Mouse (Mus musculus) lung, embryonic 15.5 days (tissue): ENCODE results near the gene Rpl27a. TPM values are rescaled to one million over a fixed set of nuclear protein-coding genes. Genes with fewer than 3 reads are reported as not detected.

Source experiments
- ATAC-seq: fragments of 200-750 bp; cut with Nextera tagmentation; 2 replicates; pipeline ENCODE4 v1.8.0; 2017; ENCODE audit warnings: moderate number of reproducible peaks, borderline replicate concordance; ENCODE audit not compliant: low FRiP score, low TSS enrichment; ENCODE audit errors: extremely low read depth
- H3K27ac ChIP-seq: fragments of 300-500 bp; sonication (generic); 2 replicates; pipeline ENCODE4 v1.5.1; 2015; ENCODE audit warnings: moderate library complexity, mild to moderate bottlenecking, inconsistent platforms
- H3K27me3 ChIP-seq: fragments of 300-500 bp; sonication (generic); 2 replicates; pipeline ENCODE4 v1.6.1; 2015; ENCODE audit warnings: inconsistent platforms
- H3K36me3 ChIP-seq: fragments of 300-500 bp; sonication (generic); 2 replicates; pipeline ENCODE4 v1.6.1; 2015; ENCODE audit warnings: inconsistent platforms
- H3K4me1 ChIP-seq: fragments of 300-500 bp; sonication (generic); 2 replicates; pipeline ENCODE4 v1.6.1; 2015; ENCODE audit warnings: inconsistent platforms
- H3K4me2 ChIP-seq: fragments of 300-500 bp; sonication (generic); 2 replicates; pipeline ENCODE4 v1.6.1; 2015; ENCODE audit warnings: inconsistent platforms, mild to moderate bottlenecking, moderate library complexity
- H3K4me3 ChIP-seq: fragments of 300-500 bp; sonication (generic); 2 replicates; pipeline ENCODE4 v1.5.1; 2015; ENCODE audit warnings: mild to moderate bottlenecking, inconsistent platforms
- H3K9ac ChIP-seq: fragments of 300-500 bp; sonication (generic); 2 replicates; pipeline ENCODE4 v1.6.1; 2015; ENCODE audit warnings: inconsistent platforms
- H3K9me3 ChIP-seq: fragments of 300-500 bp; sonication (generic); 2 replicates; pipeline ENCODE4 v1.6.1; 2016; ENCODE audit warnings: inconsistent platforms
- WGBS: fragments of 180-500 bp; shearing (Covaris S2); methylation state at CpG from one replicate; pipeline ENCODE4 v1.1.7; 2015; 5-methylcytosine and 5-hydroxymethylcytosine counted together
- polyA plus RNA-seq: library from polyadenylated mRNA; unstranded; fragments of >200 nt; fragmentation: Nextera tagmentation; extraction: Ambion mirVana; gene quantifications from 2 replicates; pipeline ENCODE4 v1.2.1, GENCODE M21; 2015

The Rpl27a gene
- polyA plus RNA-seq, 1 experiment from 2014 or later = 136 TPM

DNA sequence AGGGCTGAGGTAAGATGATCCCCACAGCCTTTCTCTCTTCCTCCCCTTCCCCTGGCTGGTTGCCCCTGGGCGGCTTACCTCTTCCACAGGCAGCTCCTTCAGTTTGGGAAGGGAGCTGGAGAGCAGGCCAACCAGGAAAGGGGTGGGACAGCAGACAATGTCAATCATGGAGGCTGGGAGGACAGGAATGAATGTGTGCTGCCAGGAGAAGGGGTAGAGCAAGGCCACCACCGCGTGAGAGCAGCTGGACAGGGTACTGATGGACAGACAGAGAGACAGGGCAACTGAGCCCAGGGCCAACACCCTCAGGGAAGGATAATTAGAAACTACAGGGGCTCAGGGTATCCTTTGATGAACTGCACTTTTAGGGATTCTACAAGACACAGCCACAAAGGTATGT lies 8.6 kb downstream of the Rpl27a start:
- 57% methylated on average over 3 of the region's 3 CpGs for WGBS
- peaks cover 9% of the 10 kb centered on the region; the same call in 1 of the 2 replicates for H3K4me1 ChIP-seq
- no peaks in the 10 kb centered on the region for H3K27me3 ChIP-seq
- H3K27ac ChIP-seq = no peak overlapping the region
- no peak overlapping the region for H3K4me2 ChIP-seq
- H3K4me3 ChIP-seq = no peak overlapping the region
- no peaks in the 10 kb centered on the region for H3K9me3 ChIP-seq
- H3K36me3 ChIP-seq = peaks cover 85% of the 10 kb centered on the region
- no peak overlapping the region for H3K9ac ChIP-seq
- no peak for ATAC-seq

DNA sequence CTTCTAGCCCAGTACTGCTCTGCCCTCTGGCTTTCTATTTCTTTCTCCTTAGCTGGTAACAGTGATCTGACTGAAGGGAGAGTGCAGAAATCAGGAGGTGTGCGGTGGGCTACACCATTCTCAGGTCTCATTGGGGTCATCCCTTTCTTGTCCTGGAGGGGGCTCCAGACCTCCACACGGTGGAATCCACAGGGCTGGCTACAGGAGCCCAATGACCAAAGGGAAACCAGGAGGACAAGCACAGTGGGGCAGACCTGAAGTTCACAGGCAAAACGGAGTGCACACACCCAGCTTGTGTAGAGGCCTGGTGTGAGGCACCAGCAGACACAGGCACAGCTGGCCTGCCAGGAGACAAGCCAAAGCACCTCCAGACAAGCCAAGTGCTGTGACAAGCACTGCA lies 9.4 kb downstream of the Rpl27a start:
- Histone ChIP-seq H3K4me2 (no peak overlapping the region), H3K9me3 (no peaks in the 10 kb centered on the region), H3K27me3 (no peaks in the 10 kb centered on the region), H3K4me3 (no peak overlapping the region), H3K36me3 (peaks cover 85% of the 10 kb centered on the region), H3K9ac (no peak overlapping the region), H3K4me1 (0 out of 2 replicates have a peak, but pooled peaks cover 13% of the 10 kb centered on the region), H3K27ac (0 out of 2 replicates have a peak overlapping the region, but pooled peaks have one; percentile 37)
- ATAC-seq = peak; percentile 22
- WGBS = 16% methylated on average over 3 of the region's 3 CpGs

DNA sequence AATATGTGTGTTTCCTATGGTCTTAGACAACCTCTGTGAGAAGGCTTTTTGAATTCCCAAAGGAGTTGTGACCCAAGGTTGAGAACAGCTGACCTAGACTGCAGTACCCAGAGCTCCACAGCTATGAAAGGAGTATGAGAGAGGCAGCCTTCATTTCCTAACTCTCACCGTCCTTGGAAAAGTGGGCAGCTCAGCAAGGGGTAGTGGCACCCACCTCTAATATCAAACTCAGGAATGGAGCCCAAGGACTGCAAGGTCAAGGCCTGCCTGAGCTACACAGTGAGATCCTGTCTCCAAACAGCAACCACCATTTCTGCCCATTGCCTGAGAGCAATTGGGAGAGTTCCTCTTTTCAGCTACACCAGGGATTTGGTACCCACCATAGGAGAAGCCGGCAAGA lies 10.8 kb downstream of the Rpl27a start:
- Histone ChIP-seq H3K4me2 (no peak overlapping the region), H3K4me1 (0 out of 2 replicates have a peak, but pooled peaks cover 13% of the 10 kb centered on the region), H3K27me3 (no peaks in the 10 kb centered on the region), H3K4me3 (no peak overlapping the region), H3K27ac (no peak overlapping the region), H3K36me3 (peaks cover 84% of the 10 kb centered on the region), H3K9ac (no peak overlapping the region), H3K9me3 (no peaks in the 10 kb centered on the region)
- ATAC-seq = no peak
- WGBS = 78% methylated on average over 2 of the region's 2 CpGs

DNA sequence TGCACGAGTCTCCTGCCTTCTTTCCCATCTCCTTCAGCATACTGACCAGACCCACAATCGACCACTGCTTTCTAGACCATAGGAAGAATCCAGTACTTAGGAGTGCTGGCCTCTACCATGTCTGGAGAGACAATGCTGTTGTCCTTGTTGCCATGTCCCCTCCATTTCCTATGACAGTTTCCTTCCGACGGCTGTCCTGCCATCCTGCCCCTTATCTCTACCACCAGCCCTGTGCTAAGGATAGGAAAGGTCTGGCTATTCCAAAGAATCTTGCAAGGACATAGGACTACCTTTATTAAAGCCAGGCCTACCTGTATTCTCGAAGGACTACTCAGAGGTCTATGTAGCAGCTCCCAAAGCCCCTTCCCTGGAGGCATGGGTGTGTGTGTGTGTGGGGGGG lies 12.6 kb downstream of the Rpl27a start:
- ATAC-seq = no peak
- H3K27me3 ChIP-seq = no peaks in the 10 kb centered on the region
- H3K27ac ChIP-seq = 0 out of 2 replicates have a peak overlapping the region, but pooled peaks have one; percentile 35
- no peak overlapping the region for H3K4me3 ChIP-seq
- H3K4me2 ChIP-seq = no peak overlapping the region
- H3K9ac ChIP-seq = no peak overlapping the region
- WGBS = 62% methylated on average over 5 of the region's 5 CpGs
- H3K9me3 ChIP-seq = no peaks in the 10 kb centered on the region
- peaks cover 78% of the 10 kb centered on the region for H3K36me3 ChIP-seq
- peaks cover 21% of the 10 kb centered on the region; the same call in 1 of the 2 replicates for H3K4me1 ChIP-seq

DNA sequence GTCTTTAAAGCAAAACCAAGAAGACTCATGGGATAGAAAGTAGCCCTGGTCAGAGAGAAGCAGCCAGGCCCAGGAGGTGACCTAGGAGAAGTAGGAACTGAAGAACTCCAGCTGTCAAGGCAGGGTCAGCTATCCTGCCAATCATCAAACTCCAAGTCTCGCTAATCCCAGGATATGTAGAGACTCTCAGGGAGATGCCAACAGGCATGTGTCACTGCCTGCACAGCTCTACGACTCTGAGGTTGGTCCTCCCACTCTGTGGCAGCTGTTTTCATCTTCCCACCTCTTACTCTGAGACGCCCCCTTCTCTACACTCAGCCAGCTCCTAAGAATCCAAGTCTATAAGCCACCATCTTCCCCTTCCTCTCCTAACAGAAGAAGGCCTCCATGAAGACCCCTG lies 13.7 kb downstream of the Rpl27a start:
- H3K9me3 ChIP-seq = no peaks in the 10 kb centered on the region
- H3K4me3 ChIP-seq = no peak overlapping the region
- H3K4me2 ChIP-seq = no peak overlapping the region
- H3K27ac ChIP-seq = peak overlapping the region; percentile 35; the same call in 1 of the 2 replicates
- H3K9ac ChIP-seq = 0 out of 2 replicates have a peak overlapping the region, but pooled peaks have one; percentile 4
- WGBS = 54% methylated on average over 3 of the region's 3 CpGs
- H3K36me3 ChIP-seq = peaks cover 69% of the 10 kb centered on the region
- peaks cover 26% of the 10 kb centered on the region; the same call in 1 of the 2 replicates for H3K4me1 ChIP-seq
- ATAC-seq = no peak
- no peaks in the 10 kb centered on the region for H3K27me3 ChIP-seq

DNA sequence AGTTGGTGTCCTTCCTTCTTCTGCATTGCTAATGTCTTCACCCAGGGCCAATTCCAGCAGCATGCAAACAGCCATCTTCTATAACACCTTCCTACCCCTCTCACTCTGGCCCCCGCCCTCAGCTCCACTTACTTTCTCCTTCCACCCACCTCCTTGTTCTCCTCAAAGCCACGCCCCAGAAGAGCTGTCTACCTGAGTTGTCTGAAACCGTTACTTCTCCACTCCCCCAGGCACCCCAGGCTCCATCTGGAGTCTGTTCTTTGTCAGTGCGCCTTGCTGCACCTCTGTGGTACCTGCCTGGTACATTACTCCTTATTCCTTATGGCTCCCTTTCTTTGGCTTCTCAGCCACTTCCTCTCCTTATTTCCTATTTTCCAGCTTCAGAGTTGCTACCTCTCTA lies 14.2 kb downstream of the Rpl27a start:
- no peak overlapping the region for H3K4me3 ChIP-seq
- H3K4me1 ChIP-seq = peaks cover 26% of the 10 kb centered on the region; the same call in 1 of the 2 replicates
- H3K4me2 ChIP-seq = no peak overlapping the region
- no peaks in the 10 kb centered on the region for H3K27me3 ChIP-seq
- H3K9ac ChIP-seq = no peak overlapping the region
- H3K9me3 ChIP-seq = no peaks in the 10 kb centered on the region
- no peak for ATAC-seq
- 79% methylated on average over 4 of the region's 4 CpGs for WGBS
- H3K36me3 ChIP-seq = peaks cover 67% of the 10 kb centered on the region
- H3K27ac ChIP-seq = no peak overlapping the region

DNA sequence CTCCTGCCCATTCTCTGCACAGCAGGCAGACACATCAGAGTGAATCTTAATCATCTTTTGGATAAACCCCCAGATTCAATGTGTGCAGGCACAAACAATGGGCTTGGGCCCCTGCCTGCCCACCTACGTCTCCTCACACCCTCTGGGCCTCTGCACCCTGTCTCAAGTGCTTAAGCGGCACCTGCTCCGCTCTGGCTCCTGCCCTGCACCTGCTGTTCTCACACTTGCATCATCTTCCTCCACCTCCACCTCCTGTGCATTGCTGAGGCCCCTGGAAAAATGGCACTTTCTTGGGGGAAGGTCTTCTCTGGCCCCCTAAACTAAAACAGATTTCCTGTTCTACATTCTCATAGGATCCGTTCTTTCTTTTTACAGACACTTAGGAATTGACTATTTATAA lies 14.9 kb downstream of the Rpl27a start:
- ATAC-seq = no peak
- Histone ChIP-seq H3K4me2 (no peak overlapping the region), H3K9me3 (no peaks in the 10 kb centered on the region), H3K4me3 (no peak overlapping the region), H3K27me3 (no peaks in the 10 kb centered on the region), H3K27ac (no peak overlapping the region), H3K9ac (no peak overlapping the region), H3K36me3 (peaks cover 68% of the 10 kb centered on the region), H3K4me1 (peaks cover 26% of the 10 kb centered on the region; the same call in 1 of the 2 replicates)
- WGBS = 65% methylated on average over 4 of the region's 4 CpGs

DNA sequence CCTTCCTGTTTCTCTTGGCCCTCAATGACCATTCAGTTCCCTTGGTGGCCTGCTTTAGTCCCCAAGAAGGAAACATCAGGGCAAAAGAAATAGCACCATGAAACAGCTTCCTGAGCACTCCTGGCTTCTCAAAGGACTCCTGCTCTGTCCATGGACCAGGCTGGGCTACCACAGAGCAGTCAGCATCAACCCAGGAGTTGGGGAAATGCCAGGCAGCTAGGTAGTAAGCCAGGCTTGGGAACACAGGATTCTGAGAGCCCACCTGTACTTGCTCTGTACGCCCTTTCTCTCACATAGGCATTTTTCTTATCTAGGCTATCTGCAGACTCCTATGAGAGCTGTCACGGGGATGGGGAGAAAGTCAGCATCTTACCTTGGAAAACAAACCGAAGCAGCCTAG lies 16.0 kb downstream of the Rpl27a start:
- 77% methylated on average over 3 of the region's 3 CpGs for WGBS

DNA sequence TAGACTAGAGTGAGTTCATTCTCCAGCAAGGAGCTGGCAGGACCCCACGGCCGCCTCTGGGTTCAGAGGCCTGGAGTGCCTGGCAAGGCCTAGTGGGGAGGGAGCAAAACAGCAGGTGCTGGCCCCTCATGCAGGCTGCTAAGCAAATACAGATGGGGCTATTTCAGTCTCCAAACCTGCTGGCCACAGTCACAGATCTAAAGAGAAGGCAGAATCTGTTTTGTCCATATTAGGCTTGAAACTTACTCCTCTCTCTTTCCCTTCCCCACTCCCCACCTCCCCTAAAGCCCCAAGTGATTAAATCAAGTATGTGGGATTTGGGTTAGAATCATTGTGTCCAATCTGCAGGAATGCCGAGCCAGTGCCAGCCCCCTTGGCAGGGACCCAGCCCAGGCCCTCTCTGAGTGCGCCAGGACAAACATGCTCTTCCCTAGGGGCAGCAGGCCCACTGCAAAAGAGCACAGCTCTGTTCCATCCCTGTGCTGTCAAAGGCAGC lies 17.6 kb downstream of the Rpl27a start:
- Histone ChIP-seq H3K9me3 (no peaks in the 10 kb centered on the region), H3K4me1 (peaks cover 26% of the 10 kb centered on the region; the same call in 1 of the 2 replicates), H3K4me3 (no peak overlapping the region), H3K27ac (peak overlapping the region; percentile 74), H3K9ac (no peak overlapping the region), H3K36me3 (peaks cover 69% of the 10 kb centered on the region), H3K4me2 (no peak overlapping the region), H3K27me3 (no peaks in the 10 kb centered on the region)
- WGBS = 35% methylated on average over 4 of the region's 4 CpGs
- peak; percentile 77 for ATAC-seq

More for the DNA sequence above, 16.0 kb downstream of the Rpl27a start:
- peaks cover 75% of the 10 kb centered on the region for H3K36me3 ChIP-seq
- H3K4me1 ChIP-seq = peaks cover 26% of the 10 kb centered on the region; the same call in 1 of the 2 replicates
- H3K27me3 ChIP-seq = no peaks in the 10 kb centered on the region
- no peak overlapping the region for H3K27ac ChIP-seq
- no peak overlapping the region for H3K4me3 ChIP-seq
- H3K9ac ChIP-seq = no peak overlapping the region
- H3K4me2 ChIP-seq = no peak overlapping the region
- no peaks in the 10 kb centered on the region for H3K9me3 ChIP-seq
- no peak for ATAC-seq

DNA sequence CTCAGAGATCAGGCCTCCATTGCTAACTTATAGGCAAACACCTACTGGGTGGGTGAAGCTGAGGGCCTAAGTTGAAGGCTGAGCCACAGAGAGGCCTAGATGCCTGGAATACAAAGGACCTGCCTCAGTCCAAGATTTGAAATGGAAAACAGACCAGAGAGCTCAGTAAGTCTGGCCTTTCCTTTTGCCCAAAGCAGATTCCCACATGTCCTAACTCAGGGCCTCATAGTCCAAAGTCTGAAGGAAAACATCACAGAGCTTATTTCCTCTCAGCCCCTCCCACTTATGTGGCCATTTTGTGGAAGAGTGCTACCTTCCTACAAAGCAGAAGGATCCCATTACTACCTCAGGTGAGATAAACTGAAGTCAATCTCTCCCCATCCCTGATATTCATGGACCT lies 22.0 kb downstream of the Rpl27a start:
- no peaks in the 10 kb centered on the region for H3K27me3 ChIP-seq
- H3K9me3 ChIP-seq = no peaks in the 10 kb centered on the region
- ATAC-seq = no peak
- H3K4me1 ChIP-seq = peaks cover 23% of the 10 kb centered on the region
- no peak overlapping the region for H3K4me2 ChIP-seq
- H3K9ac ChIP-seq = no peak overlapping the region
- H3K27ac ChIP-seq = peak overlapping the region; percentile 58
- H3K36me3 ChIP-seq = peaks cover 57% of the 10 kb centered on the region
- no peak overlapping the region for H3K4me3 ChIP-seq

DNA sequence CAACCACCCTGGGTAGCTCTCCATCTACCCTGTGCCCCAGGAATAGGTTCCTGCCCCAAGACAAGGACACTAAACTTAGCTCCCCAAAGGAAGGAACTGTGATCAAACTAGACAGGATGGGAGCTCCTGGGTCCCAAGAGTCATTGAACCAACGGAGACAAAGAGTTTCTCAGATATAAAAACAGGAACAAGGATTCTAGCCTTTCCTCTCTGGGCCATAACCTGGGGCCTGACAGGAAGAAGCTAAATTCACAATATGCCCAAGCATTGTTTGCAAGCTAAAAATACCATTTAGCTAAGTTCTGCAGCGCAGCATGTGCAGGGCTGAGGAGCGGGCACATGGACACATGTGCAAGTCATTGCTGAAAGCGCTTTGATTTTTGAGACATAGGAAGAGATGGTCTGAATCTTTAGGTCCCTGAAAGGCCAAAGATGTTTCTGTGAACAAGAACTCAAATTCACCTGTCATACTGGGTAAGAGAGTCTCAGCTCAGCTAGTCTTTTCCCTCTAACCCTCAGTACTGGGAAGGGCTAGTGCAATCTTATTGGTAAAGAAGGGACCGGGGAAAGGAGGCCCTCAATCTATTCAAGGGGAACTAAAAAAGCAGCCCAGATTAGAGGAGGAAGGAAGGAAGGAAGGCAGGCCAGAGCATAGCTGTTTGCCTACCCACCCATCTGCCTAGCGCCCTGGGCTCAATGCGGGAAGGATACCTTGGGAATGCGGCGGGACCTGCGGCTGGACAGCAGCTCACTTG lies 22.8 kb downstream of the Rpl27a start:
- peak overlapping the region; percentile 58 for H3K27ac ChIP-seq
- H3K9me3 ChIP-seq = no peaks in the 10 kb centered on the region
- no peak overlapping the region for H3K4me2 ChIP-seq
- H3K4me1 ChIP-seq = peaks cover 21% of the 10 kb centered on the region
- no peak overlapping the region for H3K9ac ChIP-seq
- no peaks in the 10 kb centered on the region for H3K27me3 ChIP-seq
- H3K4me3 ChIP-seq = no peak overlapping the region
- no peak for ATAC-seq
- WGBS = 84% methylated on average over 10 of the region's 10 CpGs
- peaks cover 57% of the 10 kb centered on the region for H3K36me3 ChIP-seq

DNA sequence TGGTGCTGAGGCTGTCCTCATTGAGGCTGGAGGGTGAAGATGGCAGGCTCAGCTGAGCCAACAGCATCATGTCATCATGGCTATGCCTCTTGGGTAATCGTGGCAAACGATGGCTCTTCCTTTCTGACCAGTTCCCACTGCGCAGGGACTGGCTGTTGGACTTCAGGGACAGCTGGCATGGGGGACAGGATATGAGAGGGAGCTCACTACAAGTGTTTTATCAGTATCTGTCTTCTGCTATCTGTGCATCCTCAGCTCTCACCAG lies 23.3 kb downstream of the Rpl27a start:
- H3K9me3 ChIP-seq = no peaks in the 10 kb centered on the region
- H3K4me3 ChIP-seq = no peak overlapping the region
- no peak overlapping the region for H3K9ac ChIP-seq
- peak overlapping the region; percentile 58 for H3K27ac ChIP-seq
- H3K4me2 ChIP-seq = no peak overlapping the region
- H3K4me1 ChIP-seq = peaks cover 19% of the 10 kb centered on the region
- WGBS = 76% methylated on average over 3 of the region's 3 CpGs
- no peak for ATAC-seq
- H3K27me3 ChIP-seq = no peaks in the 10 kb centered on the region
- peaks cover 57% of the 10 kb centered on the region for H3K36me3 ChIP-seq
